Mouse (Mus musculus): ENCODE measurements around the gene Asnsd1. TPM values are rescaled to one million over a fixed set of nuclear protein-coding genes. Genes with fewer than 3 reads are reported as not detected.
"Not testable (repeated sequence)": the region's sequence is repeated elsewhere in the genome, so short reads cannot be mapped to it uniquely, and the experiment has no call there.

The Asnsd1 gene
- 10 to 100 TPM; 38.7 to 40.7 TPM for total RNA-seq (2021)

DNA sequence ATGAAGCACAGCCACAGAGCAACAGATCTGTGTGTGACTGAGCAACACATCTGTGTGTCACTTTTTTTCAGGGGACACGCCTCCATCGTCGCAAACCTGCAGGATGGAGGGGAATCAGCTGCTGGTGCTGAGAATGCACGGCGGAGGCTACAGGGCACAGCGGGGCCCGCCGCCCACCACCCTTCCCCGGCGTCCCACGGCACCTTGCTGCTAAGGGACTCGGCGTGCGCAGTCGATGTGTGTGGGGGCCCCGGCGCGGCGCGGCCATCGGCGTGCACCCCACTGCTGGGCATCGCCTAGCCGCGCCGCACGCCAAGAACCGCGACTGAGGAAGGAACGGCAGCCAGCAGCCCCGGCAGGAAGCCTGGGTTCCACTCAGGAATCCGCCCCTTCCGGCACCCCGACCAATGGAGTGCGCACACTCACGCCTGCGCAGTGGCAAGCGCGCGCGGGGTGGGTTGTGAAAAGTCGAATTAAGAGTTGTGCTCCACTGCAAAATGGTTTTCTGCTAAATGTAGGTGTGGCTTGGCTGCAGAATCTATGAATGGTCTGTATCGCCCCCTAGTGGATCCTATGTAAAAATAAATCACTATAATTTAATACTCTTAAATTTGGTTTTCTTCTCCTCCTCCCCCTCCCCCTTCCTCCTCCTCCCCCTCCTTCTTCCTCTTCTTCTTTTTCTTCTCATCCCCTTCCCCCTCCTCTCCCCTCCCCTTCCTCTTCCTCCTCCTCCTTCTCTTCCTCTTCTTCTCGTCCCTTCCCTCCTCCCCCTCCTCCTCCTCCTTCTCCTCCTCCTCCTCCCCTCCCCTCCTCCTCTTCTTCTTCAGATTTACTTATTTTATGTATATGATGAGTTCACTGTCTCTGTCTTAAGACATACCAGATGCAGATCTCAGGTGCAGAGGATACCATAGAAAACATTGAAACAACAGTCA is at the start of gene Asnsd1, which contains the start of the genes Asdurf and Gm28551:
Asnsd1 (minus strand) TSS at position 426 of the 935 bp plus-strand sequence.
Asdurf (minus strand) TSS at position 293 of the 935 bp plus-strand sequence.
Gm28551 (minus strand) TSS at position 341 of the 935 bp plus-strand sequence.
- intact Hi-C loops (cut with DNase I), result no loop called here
- peak; percentile 96 for DNase-seq

DNA sequence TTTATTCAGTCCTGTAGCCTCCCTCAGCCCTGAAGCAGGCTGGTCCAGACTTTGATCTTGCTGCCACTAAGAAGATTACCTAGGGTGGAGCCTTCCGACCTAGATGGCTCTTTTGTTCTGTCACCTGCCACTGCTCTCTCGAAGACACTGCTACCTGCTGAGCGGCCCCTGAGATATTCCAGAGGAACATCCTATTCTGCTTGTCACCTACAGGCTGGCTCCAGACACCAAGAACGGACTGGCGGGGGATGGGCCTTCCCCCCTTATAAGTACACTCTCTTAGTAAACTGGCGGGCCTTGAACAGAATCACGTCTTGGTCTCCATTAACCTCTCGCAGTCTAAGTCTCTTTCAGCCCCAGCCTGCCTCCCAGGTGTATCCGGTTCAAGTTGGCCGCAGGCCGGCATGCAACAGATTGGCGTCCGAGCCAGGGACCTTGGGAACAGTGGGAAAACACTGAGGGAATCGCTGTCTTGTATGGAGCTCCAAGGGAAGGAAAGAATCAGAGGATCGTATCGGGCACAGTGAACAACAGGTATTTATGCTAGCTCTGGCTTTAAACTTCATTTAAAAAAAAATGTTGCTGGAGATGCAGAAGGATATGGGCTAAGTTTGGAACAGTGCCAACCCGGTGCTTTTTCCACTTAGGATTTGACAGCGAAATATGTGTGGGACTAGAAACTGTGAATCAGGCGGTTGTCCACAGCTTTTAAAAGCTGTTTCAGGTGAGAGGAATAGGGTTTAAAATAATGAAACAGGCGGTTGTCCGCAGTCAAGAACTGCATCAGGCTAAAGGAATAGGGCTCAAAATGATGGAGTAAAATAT is 41.6 kb upstream of the Asnsd1 start:
- DNase-seq, result peak; percentile 4
- intact Hi-C loops (cut with DNase I), result not testable (repeated sequence)

DNA sequence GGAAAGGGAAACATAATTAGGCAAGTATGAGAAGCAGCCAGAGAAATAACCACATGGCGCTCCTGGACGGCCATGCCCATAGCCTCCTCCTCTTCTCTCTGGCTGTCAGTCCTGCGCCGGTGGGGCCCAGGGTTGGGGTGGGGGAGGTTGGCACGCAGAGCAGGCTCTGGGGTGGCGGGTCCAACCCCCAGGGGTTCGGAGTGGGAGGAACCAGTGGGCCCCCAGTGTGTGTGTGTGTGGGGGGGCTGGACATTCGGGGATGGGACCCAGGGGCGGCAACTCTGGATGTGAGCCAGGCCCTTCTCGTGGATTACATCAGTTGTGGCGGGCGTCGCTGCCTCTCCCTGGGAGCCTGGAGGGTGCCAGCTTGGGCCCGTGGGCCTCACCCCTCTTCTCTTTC is 36.2 kb upstream of the Asnsd1 start:
- intact Hi-C loops (cut with DNase I), result no loop called here
- peak; percentile 10 for DNase-seq

GRCm38 (mm10) chr1:53384085-53384688 is 31.6 kb upstream of the Asnsd1 start:
- intact Hi-C loops (cut with DNase I), result no loop called here
- DNase-seq, result no peak

DNA sequence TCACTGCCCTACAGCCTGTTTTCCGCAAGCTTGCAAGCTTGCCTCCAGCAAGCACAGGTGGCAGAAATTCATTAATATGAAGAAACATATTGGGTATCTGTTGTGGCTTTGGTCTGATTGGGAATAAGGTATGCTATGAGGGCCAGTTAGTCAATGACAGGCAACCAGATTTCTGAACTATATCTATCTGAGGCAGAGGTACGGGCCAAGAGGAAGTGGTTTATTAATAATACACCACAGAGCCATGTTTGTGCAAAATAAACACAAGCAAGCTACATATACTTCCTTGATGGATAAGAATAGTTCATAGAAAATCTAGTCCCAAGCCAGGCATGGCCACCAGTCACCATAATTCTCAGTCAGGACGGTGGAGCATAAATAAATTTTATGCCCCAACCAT is 25.2 kb upstream of the Asnsd1 start:
- intact Hi-C loops (cut with DNase I), result no loop called here
- no peak for DNase-seq

DNA sequence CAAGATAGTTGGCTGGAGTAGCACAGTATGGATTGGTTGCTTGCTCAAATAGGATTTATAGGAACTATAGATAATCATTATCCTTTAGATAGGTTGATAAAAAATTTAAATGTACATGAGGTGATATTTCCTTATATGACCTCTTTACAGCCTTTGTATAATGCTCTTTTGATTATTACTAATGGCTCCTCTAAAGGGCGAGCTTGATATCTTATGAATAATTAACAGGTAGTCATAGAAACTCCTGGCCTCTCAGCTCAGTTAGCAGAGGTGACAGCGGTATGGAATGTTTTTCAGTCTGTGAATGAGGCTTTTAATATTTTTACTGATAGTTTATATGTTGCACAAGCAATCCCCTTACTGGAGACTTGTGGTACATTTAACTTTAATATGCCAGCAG is 23.4 kb upstream of the Asnsd1 start:
- DNase-seq; intact Hi-C loops (cut with DNase I): not testable (repeated sequence)

DNA sequence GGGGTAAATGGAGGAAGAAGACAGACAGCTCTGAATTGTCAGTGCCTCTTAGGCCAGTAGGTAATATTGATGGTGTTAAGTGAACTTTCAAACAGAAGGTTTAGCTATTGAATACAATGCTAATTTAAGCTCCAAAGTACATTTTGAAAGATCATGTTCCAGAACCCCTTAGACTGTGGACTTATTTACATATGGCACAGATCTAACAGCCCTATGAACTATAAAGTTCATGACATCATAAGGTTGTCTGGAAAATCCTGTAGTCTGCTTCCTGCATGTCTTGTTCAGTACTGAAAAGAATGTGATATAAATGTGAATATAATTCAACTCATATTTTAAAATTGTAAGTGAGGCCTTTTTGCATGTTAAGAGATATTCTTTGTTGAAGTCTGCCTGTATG is 6.4 kb upstream of the Asnsd1 start:
- intact Hi-C loops (cut with DNase I), result no loop called here
- no peak for DNase-seq

GRCm38 (mm10) chr1:53341071-53341470 is 11.5 kb downstream of the Asnsd1 start:
- no peak for DNase-seq
- intact Hi-C loops (cut with DNase I), result no loop called here

GRCm38 (mm10) chr1:53337403-53337802 is 15.1 kb downstream of the Asnsd1 start:
- intact Hi-C loops (cut with DNase I); DNase-seq: not testable (repeated sequence)

- intact Hi-C loops (cut with DNase I), result no loop called here
- no peak for DNase-seq
Measured at GRCm38 (mm10) chr1:53335465-53335864, 17.1 kb downstream of the Asnsd1 start.

GRCm38 (mm10) chr1:53333527-53333926 is 19.0 kb downstream of the Asnsd1 start:
- intact Hi-C loops (cut with DNase I); DNase-seq: not testable (repeated sequence)

GRCm38 (mm10) chr1:53324827-53325494 is 27.6 kb downstream of the Asnsd1 start:
- DNase-seq, result no peak
- intact Hi-C loops (cut with DNase I), result no loop called here

DNA sequence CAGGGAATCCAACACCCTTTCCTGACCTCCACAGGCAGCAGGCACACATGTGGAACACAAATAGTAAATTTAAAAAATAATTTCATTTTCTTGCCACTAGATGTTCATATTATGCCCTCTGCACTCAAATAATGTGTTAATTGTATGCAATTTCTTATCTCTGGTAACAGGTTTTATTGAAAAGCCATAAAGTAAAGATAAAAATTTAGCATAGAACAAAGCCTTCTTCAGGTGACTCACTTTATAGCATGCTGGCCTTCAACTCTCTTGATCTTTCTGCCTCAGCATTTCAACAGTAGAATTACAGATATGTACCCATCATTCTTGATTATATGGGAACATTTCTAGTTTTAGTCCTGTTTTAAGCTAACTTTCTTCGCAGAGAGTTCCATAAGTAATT is 28.3 kb downstream of the Asnsd1 start:
- intact Hi-C loops (cut with DNase I), result no loop called here
- DNase-seq, result no peak

DNA sequence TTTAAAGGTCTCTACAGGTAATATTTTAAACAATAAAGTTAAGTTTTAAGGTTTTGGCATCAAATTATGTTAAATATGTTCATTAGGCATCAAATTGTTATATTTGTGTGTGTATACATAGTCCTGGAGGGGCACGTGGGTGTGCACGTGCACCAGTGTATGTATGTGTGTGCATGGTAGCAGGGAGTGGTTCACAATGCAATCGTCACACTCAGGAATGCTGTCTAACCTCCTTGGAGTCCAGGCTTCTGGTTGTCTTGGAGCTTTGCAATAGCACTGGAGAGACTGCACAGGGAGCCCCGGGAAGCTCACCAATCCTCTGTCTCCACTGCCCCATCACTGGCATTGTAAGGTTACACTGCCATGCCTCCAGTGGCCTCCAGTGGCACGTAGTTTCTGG is 29.3 kb downstream of the Asnsd1 start:
- intact Hi-C loops (cut with DNase I), result no loop called here
- no peak for DNase-seq

GRCm38 (mm10) chr1:53321662-53322344 is 30.7 kb downstream of the Asnsd1 start:
- no peak for DNase-seq
- intact Hi-C loops (cut with DNase I), result no loop called here

DNA sequence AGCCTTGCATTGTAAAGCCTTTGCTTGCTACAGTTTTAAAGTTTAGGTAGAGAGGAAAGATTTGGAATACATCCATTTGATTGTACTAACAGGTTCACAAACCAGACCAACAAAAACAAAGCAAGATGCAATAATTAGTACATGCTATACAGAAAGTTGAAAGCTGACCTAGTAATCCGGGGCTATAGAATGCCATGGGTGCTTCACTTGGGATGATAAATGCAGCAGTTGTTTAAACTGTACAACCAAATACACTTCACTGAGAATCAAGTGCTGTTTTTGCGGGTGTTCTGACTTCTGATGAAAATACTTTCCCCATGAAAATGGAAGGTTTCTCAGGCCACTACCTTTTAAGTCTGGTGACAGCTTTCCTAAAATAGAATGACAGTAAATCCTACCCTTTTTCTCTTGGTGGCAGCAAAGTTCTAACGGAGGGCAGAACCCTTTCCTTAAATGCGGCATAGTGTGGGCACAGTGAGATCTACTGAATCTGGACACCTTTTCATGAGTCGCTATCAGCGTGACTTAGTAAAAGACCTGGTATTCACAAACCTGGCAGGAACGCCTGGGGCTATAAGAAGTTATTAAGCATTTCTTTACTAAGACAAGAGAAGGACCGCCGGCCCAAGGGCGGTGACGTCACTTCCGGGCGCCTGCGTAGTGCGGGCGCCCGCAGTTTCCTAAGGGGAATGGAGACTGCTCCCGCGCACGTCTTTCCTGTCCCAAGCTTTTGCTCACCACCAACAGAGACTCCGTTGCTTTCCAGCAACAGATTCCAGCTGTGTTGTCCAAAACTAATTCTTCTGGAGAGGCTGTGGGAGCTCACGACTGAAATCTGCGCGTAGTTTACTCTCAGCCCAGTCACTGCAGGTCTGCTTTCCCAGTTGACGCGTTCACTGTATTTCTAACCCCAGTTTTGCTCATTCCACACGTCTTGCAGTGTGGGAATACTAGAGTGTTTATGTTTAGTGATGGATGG is 39.3 kb downstream of the Asnsd1 start, which contains the start of gene Osgepl1:
Osgepl1 (plus strand) TSS at position 636 of the 979 bp plus-strand sequence.
- intact Hi-C loops (cut with DNase I), result no loop called here
- peak; percentile 88 for DNase-seq

- DNase-seq, result no peak
- intact Hi-C loops (cut with DNase I), result no loop called here
Measured at GRCm38 (mm10) chr1:53300506-53300905, 52.0 kb downstream of the Asnsd1 start.

DNA sequence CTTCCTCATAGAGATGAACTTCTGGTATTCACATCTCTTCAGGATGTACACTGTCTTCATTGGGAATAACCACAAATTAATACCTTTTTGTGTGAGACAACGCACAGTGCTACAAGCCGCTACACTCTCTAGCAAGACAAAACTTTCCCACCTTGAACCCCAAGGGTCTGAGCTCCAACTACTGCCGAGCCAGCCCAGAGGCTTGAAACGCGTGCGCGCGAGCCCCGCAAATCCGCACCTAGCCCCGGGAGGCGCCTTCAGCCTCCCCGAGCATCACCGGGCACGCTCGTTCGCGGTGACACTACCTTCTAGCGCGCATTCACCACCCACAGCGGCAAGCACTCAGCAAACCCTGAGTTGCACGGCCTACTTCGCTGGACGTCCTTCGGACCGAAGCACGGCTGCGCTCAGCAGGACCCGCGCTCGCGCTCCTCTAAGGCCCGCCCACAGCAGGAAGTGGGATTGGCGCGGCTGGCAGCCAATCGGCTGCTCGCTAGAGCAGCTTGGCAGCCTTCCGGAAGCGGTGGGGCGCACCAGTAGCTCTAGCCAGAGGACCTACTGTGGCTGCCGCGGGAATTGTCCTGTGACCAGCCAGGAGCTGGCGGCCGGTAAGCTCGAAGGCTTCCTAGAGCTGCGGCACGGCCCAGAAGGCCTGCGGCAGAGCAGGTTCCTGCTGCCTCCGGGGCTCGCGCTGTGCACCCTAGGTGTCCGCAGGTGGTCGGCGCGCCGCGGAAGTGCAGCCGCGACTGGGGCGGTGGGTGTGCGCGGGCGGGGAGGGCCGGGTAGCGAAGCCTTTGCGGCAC is 55.8 kb downstream of the Asnsd1 start, which contains the start of the genes Pms1, Ormdl1 and Gm28778:
Pms1 (minus strand) TSS at position 438 of the 803 bp plus-strand sequence.
Ormdl1 (plus strand) TSS at position 515 of the 803 bp plus-strand sequence.
Gm28778 (plus strand) TSS at position 531 of the 803 bp plus-strand sequence.
- peak; percentile 95 for DNase-seq
- intact Hi-C loops (cut with DNase I), result no loop called here

Data from left cerebral cortex, postnatal 4 days (tissue).